ENCODE assay signal across 19 mouse cellular contexts in genomic region chr3:137289683-137289984, GRCm38 (mm10). TPM values are rescaled to one million over a fixed set of nuclear protein-coding genes. Genes with fewer than 3 reads are reported as not detected.
DNase-seq lines count a peak whose midpoint lies in the region; ATAC-seq and TF ChIP-seq lines count a peak whose summit lies in the region.
"Had no signal": no experiment of that assay in that cellular context is flagged by ENCODE, and none has a peak within 500 bp of the region (broad histone marks: within the 10 kb centered on the region; RNA-seq: fewer than 3 reads in every experiment).

No protein-coding gene starts in this region.

- no peak for TF ChIP-seq EP300 in CH12.LX (IDR thresholded peaks at IDR 0.05; ENCODE audit: low read length)

- WGBS in forebrain, embryonic 13.5 days, result 65% methylated on average over 3 of the region's 3 CpGs
- 81% methylated on average over 3 of the region's 3 CpGs for WGBS in forebrain, embryonic 10.5 days

- H3K27ac ChIP-seq in forebrain, embryonic 13.5 days, result no peak overlapping the region
- H3K27ac ChIP-seq in forebrain, embryonic 10.5 days, result no peak overlapping the region
- peak overlapping the region; percentile 99 for H3K27ac ChIP-seq in CH12.LX (ENCODE audit: insufficient read depth, low read depth)
- H3K27ac ChIP-seq: hindbrain, embryonic 12.5 days; intestine, embryonic 15.5 days; liver, embryonic 15.5 days had no signal

- H3K79me2 ChIP-seq in CH12.LX (replicated peaks; ENCODE audit: control insufficient read depth, extremely low read depth, insufficient read depth, poor library complexity, severe bottlenecking), result 0 out of 2 replicates have a peak, but pooled peaks cover 2% of the 10 kb centered on the region

- H3K4me3 ChIP-seq in forebrain, embryonic 13.5 days, result no peak overlapping the region
- no peak overlapping the region for H3K4me3 ChIP-seq in forebrain, embryonic 10.5 days
- peak overlapping the region in 1 of 3 experiments; percentile 16 for H3K4me3 ChIP-seq in CH12.LX (replicated peaks in 1 of 3; ENCODE audit: low read depth in 2 of 3, low read length in 2 of 3, poor library complexity in 1 of 3)
- H3K4me3 ChIP-seq: hindbrain, embryonic 12.5 days; intestine, embryonic 15.5 days; liver, embryonic 15.5 days had no signal

- H3K4me1 ChIP-seq in forebrain, embryonic 13.5 days, result no peaks in the 10 kb centered on the region
- no peaks in the 10 kb centered on the region; the same call in 1 of the 2 replicates for H3K4me1 ChIP-seq in forebrain, embryonic 10.5 days
- peaks cover 9 to 52% of the 10 kb centered on the region in 2 experiments for H3K4me1 ChIP-seq in CH12.LX (ENCODE audit: control insufficient read depth in 1 of 2, insufficient read depth in 2 of 2)
- H3K4me1 ChIP-seq: hindbrain, embryonic 12.5 days; intestine, embryonic 15.5 days; liver, embryonic 15.5 days had no signal

- dilution Hi-C loops in CH12.LX (cut with MboI; ENCODE audit: extremely low pct_ligation_motif_present, extremely low pct_unique_long_range_greater_than_20kb, low sequenced_read_pairs), result no loop called here

- no peaks in the 10 kb centered on the region for H3K27me3 ChIP-seq in forebrain, embryonic 13.5 days
- no peaks in the 10 kb centered on the region for H3K27me3 ChIP-seq in forebrain, embryonic 10.5 days (ENCODE audit: poor library complexity, severe bottlenecking)
- no peaks in the 10 kb centered on the region for H3K27me3 ChIP-seq in CH12.LX (replicated peaks)
- H3K27me3 ChIP-seq: hindbrain, embryonic 12.5 days; intestine, embryonic 15.5 days; liver, embryonic 15.5 days had no signal

- H3K4me2 ChIP-seq in forebrain, embryonic 13.5 days, result no peak overlapping the region
- H3K4me2 ChIP-seq in CH12.LX (ENCODE audit: insufficient read depth, low read depth, poor library complexity, severe bottlenecking), result no peak overlapping the region; the same call in 1 of the 2 replicates
- H3K4me2 ChIP-seq: hindbrain, embryonic 12.5 days; intestine, embryonic 15.5 days; liver, embryonic 15.5 days had no signal

- in situ Hi-C loops in CH12.LX (cut with MboI; ENCODE audit: low pct_ligation_motif_present, low pct_unique_long_range_greater_than_20kb, low sequenced_read_pairs), result no loop called here

- TF ChIP-seq CTCF in CH12.LX (conservative IDR thresholded peaks at IDR 0.05 in 1 of 2, IDR thresholded peaks at IDR 0.05 in 1 of 2; ENCODE audit: low read depth in 2 of 2, low read length in 2 of 2), result no peak

- no peak overlapping the region for H3K9ac ChIP-seq in forebrain, embryonic 13.5 days
- H3K9ac ChIP-seq in CH12.LX (ENCODE audit: insufficient read depth, low read depth), result no peak overlapping the region
- H3K9ac ChIP-seq: forebrain, postnatal 0 days; hindbrain, embryonic 12.5 days; intestine, embryonic 15.5 days; liver, embryonic 15.5 days had no signal

- no peak for TF ChIP-seq POLR2A in CH12.LX (IDR thresholded peaks at IDR 0.05; ENCODE audit: low read depth, low read length)

- no peaks in the 10 kb centered on the region for H3K36me3 ChIP-seq in forebrain, embryonic 13.5 days (ENCODE audit: poor library complexity, severe bottlenecking)
- no peaks in the 10 kb centered on the region for H3K36me3 ChIP-seq in forebrain, embryonic 10.5 days (replicated peaks)
- H3K36me3 ChIP-seq in CH12.LX (replicated peaks in 1 of 2; ENCODE audit: control insufficient read depth in 1 of 2, insufficient read depth in 1 of 2, low read length in 1 of 2), result peaks cover 5 to 9% of the 10 kb centered on the region in 2 experiments
- H3K36me3 ChIP-seq: hindbrain, embryonic 12.5 days; intestine, embryonic 15.5 days; liver, embryonic 15.5 days had no signal

- H3K9me3 ChIP-seq in forebrain, embryonic 13.5 days (replicated peaks), result no peaks in the 10 kb centered on the region
- H3K9me3 ChIP-seq in forebrain, embryonic 10.5 days, result no peaks in the 10 kb centered on the region
- peaks cover 9% of the 10 kb centered on the region for H3K9me3 ChIP-seq in CH12.LX (replicated peaks; ENCODE audit: low read length)
- H3K9me3 ChIP-seq: hindbrain, embryonic 12.5 days; intestine, embryonic 15.5 days; liver, embryonic 15.5 days had no signal

- DNase-seq in forebrain, embryonic 10.5 days (ENCODE audit: extremely low spot score, low spot score), result no peak
- DNase-seq in CH12.LX (ENCODE audit: extremely low read depth), result no peak
- DNase-seq in gonadal fat pad, adult 2 months (ENCODE audit: low read depth), result peak; percentile 41
- peak; percentile 33 for DNase-seq in mesoderm, embryonic 11.5 days (ENCODE audit: low read depth, low spot score)
- DNase-seq in cerebellum, adult 11 months, result no peak
- DNase-seq in cerebellum, postnatal 10 days, result no peak
- DNase-seq: adrenal gland, postnatal 14 days; cerebellum, adult 18-20 months; forebrain, postnatal 0 days; gastrocnemius, postnatal 10 days; heart, postnatal 10 days; thymus, postnatal 36 days had no signal

- 0 out of 2 replicates have a peak, but pooled peaks have one; percentile 8 for ATAC-seq in forebrain, embryonic 13.5 days
- ATAC-seq: forebrain, postnatal 0 days; intestine, embryonic 15.5 days; lung, postnatal 0 days had no signal

- no peak for TF ChIP-seq RAD21 in CH12.LX (IDR thresholded peaks at IDR 0.05; ENCODE audit: low read depth, low read length)

TF ChIP-seq in CH12.LX, 34 proteins besides CTCF, POLR2A, EP300 and RAD21:
- TF ChIP-seq MYC (IDR thresholded peaks at IDR 0.05; ENCODE audit: low read depth, low read length) (no peak), ZNF384 (IDR thresholded peaks at IDR 0.05; ENCODE audit: low read depth, low read length) (no peak)

RNA-seq across cellular contexts. Expression of gene Emcn, which starts 51.2 kb away (rescaled TPM):
- polyA plus RNA-seq in forebrain, embryonic 13.5 days (2015; fragmentation: Nextera tagmentation; extraction: Ambion mirVana), result 10.4 and 10.5 TPM in 2 replicates
- polyA plus RNA-seq in forebrain, embryonic 10.5 days (2016; fragmentation: Nextera tagmentation; extraction: Ambion mirVana), result 24.3 and 24.6 TPM in 2 replicates
- total RNA-seq in CH12.LX (2012; rRNA removed) (not detected in 2 replicates), CH12.LX (2014; rRNA removed) (not detected in 2 replicates)
- polyA plus RNA-seq in CH12.LX (2012; ENCODE audit: insufficient read length, low read depth), result not detected in 2 replicates
- 25.9 and 34.3 TPM in 2 replicates for polyA plus RNA-seq in gonadal fat pad, adult 2 months (2012; rRNA removed)
- total RNA-seq: megakaryocyte, adult 5-6 weeks; monocyte, adult 5-6 weeks had no signal

Comparison
In these comparisons a context has a peak if more than half of its experiments do, and no peak if none do; other contexts are left out.
1. DNase-seq: peak in gonadal fat pad, adult 2 months (single experiment) and mesoderm, embryonic 11.5 days (single experiment); none in forebrain, embryonic 10.5 days (single experiment), CH12.LX (single experiment), cerebellum, adult 11 months (single experiment) and cerebellum, postnatal 10 days (0 of 2).
2. RNA of gene Emcn, which starts 51.2 kb away (polyA plus RNA-seq): 25.9 to 34.3 TPM in gonadal fat pad, adult 2 months, 24.3 to 24.6 TPM in forebrain, embryonic 10.5 days and 10.4 to 10.5 TPM in forebrain, embryonic 13.5 days; not detected in CH12.LX; every median in the first group is over 10 times any median in the second.